Mouse (Mus musculus) urinary bladder, postnatal 14 days (tissue): ENCODE results near the gene Zranb1.
A peak's percentile ranks its signal among the peaks of the same experiment; 100 is the strongest.

Experiments used
- DNase-seq: peaks from one replicate; pipeline ENCODE4 v3.0.0; 2021; ENCODE audit warnings: low spot score

The Zranb1 gene

DNA sequence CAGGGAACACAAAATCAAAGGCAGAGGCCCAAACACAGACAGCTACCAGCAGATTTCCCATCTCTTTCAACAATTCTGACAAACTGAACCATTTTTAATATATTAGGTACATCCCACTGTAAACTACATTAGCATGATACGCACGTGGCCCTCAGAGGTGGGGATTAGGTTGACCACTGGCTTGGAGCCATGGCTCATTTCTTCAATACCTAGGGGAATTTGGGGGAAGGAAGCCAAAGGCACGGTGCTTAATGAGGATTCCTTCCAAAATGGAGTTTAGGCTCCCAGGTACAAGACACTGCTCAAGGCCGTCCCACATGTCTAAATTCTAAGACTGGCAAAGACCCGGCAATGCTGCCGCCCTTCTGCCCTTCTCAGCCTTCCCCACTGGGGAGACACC, 71.3 kb downstream of the Zranb1 start:
- DNase-seq, result no peak

DNA sequence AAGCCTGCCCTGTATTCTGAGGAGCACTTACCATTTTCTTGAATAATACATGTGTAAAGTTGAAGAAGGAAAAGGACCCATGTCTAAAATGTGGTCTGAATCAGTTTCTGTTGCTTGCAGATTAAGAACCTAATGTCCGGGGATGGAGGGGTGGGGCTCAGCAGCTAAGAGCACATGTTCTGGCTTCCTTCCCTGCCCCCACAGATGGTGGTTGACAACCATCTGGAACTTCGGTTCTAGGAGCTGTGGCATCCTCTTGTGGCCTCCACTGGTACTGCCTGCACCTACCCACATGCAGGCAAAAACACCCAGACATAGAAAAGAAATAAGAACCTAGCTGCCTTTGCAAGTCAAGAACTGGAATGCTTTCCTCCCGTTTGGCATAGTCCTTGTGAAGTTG, 72.5 kb downstream of the Zranb1 start:
- DNase-seq, result peak; percentile 82

DNA sequence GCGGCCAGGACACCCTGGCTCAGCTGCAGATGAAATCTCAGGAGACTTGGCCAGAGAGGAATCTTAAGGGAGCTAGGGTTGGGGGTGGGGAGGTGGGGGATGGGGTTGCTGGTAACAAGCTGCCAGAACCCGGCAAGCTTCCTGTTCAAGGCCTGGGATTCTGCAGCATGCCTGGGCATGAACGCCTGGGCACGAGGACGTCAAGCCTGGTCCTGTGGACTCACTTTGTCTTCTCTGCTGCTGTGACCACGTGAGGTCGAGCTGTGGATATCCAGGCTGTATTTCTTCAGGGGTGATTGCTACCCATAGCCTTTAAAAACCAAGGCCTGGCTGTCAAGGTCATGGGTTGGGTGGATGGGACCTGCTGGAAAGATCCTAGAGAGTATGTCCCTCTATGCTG, 74.8 kb downstream of the Zranb1 start:
- DNase-seq, result peak; percentile 72

DNA sequence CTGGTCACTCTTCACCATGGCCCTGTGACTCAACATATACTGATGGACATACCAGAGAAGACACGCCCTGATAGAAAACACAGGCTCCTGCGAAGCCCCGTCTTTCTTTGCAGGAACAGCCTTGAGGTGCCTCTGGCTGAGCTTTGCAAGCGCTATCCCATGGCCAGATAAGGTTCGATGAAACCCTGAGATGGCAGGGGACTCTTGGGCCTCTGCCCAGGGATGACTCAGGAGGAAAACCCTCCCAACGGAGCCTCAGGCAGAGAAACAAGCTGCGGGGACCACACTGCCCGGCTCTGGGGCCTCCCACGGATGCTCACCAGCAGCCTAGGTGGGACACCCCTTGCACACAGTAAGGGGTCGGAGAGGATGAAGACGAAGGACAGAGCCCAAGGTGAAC, 76.4 kb downstream of the Zranb1 start:
- DNase-seq, result peak; percentile 82

DNA sequence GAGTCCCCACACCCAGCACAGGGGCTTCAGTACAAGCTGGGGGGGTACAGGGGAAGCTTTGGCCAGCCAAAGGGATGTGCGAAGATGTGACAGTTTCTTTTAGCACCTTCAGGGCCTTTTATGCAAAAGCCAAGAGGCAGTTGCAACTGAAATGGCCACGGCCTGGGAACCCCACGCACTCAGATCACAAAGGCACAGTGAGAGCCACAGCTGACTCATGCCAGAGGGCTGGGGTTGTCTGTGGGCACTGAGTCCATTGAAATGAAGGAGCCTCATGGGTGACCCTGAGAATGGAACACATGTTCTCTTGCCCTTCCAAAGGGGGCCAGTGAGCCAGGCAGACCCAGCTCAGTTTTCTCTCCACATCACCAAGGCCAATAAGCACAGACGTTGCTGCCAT, 77.7 kb downstream of the Zranb1 start:
- DNase-seq, result no peak

DNA sequence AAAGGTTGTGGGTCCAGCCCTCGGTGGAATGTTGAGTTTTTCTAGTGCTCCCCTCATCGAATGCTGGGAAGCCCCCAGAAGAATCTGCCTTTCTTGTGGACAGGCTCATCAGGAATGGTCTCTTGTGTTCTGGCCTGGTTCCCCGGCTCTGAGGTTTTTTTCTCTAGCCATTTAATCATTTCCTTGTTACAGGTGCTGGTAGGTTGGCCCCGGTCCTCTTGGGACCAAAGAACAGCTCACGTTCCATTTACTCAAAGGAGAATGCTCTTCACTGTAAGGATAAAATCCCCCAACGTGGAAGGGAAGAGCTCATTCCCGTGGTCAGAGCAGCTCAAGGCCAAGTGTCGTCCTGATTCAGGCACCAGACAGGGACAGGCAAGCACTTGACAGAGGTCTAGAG, 78.7 kb downstream of the Zranb1 start:
- DNase-seq, result no peak

DNA sequence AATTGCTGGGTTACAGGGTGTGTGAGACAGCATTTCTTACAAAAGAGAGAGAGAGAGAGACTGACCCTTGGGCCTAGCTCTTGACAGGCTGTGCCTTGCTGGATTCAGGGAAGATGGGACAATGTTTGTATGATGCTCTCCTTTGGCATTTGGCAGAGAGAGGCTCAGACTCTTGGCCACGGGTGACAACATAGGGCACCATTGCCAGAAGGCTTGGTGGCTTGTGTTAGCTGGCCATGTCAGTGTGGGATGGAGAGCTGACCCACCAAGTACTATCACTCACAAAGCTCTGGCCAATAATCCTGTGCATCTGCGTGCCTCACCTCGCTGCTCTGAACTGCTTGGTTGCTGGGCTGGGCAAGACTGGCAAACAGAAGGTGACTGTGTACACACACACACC, 79.5 kb downstream of the Zranb1 start:
- no peak for DNase-seq

DNA sequence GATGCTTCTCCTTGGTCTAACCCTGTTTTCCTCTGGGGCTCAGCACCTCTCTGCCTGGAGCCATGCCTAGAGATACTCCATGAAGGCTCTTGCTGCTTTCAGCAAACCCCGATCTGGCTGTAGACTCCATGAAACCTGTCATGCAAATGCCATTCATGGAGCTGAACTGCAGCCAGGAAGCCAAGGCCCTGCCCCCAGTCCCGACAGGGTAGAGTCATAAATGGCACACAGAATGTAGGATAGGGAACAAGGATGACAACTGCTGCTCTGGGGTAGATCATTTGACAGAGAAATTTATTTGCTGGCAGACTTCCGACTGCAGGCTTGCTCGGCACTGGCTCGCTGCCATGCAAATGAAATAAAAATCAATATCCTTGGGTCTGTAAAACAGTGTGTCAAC, 80.2 kb downstream of the Zranb1 start:
- peak; percentile 48 for DNase-seq

DNA sequence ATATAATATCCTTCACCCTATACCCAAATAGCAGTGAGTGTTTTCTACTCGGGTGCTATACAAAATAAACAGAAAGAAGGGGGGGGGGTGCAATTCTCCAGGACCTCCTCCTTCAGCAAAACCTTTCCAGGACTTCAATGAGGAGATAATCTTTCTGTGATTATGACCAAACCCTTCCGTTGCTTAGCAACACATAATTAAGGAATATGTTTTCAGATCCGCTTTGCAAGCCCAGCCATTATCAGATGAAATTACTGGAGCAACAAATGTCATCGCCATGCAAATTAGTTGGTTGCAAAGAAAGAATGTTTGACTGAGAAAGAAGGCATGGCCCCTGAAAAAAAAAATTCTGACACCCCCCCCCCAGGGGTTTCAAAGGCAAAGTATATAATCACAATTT, 80.7 kb downstream of the Zranb1 start:
- no peak for DNase-seq

DNA sequence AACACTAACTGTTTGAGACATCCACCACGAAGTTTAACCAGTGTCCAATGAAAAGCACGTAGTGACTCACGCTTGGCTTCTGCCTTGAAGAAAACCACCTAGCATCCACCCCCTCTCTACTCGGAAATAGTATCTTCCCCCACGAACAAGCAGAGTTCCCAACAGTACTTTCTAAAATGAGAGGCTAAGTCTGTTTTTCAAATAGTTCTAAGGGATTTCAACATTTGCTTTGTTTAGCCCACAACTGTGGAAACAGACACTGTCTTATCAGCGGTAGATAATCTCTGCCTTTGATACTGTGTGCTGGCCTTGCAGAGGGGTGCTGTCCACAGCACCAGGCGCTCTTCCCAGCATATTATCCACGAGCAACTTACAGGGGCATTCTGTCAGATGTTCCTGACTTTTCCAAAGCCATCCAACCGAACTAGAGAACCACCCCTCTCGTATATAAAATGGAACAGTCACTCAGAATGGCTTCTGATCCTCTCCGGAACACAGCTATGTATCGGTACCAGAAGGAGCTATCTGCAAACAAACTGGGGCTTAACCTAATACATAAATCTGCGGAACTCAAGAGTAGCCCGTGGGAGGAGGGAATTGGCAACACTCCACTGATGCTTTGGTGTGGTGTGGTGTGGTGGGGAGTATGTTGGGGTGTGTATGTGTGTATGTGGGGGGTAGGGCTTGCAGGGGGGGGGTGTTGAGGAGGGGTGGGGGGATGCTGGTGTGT, 81.9 kb downstream of the Zranb1 start:
- DNase-seq, result no peak

DNA sequence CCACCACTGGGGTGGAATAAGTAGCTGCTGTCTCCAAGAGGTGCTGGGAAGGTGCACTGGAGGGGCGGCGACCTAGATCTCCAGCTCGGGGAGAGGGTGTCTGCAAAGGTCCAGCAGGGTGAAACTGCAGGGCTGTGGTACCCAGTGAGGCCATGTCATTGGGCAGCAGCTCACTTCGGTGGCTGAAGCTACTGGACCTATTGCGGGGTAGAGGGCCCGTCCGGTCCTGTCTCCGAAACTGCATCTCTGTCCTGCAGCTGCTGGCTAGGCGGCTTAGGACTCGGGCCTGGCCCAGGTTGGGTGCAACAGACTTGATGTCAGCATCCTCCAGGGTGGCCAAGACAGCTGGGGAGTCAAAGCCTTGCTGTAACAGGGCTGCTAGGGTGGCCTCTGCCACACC, 83.0 kb downstream of the Zranb1 start:
- DNase-seq, result no peak

DNA sequence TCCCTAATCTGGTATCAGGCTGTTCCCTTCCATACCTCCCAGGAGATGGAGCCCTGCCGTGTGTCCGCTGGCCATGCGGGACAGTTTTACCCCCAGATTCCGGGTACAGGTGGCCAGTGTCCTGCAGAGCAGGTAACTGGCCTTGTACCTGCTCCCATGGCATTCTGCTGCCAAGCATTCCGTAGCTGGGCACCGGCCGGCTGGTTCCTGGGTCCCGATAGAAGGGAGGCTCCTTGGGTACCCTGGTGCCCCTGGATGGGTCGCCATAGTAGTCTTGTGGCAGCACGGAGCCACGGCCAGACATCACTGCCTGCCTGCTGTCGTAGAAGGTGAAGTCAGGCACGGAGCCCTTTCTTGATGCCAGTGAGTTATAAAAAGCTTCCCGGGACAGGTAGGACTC, 83.7 kb downstream of the Zranb1 start:
- DNase-seq, result no peak

DNA sequence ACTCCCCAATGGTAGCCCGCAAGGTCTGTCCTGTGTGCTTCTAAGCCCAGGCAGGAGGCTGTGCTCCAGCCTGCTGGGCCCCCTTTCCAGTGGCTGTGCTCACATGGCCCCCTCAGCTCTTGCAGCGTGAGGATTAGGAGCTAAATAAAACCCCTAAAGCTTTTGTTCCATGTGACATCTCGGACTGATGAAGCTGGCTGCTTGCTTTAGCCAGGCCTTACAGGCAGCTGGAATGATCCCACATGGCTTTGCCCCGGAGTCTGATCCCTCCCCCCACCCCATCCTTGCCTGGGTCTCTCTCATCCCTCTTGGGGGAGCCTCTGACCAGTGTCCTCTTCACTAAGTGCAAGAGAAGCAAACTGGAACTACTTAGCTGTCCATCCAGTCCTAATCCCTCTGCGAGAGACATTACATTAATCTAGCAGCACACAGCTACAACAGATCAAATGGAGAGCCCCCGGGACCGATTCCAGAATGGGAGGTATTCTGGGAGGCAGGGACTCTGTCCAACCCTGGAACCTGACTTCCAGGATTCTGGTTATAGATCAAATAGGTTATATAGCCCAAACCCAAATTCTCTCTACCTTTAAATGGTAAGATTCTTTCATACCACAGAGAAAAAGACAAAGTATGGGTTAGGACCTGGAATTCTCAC, 84.6 kb downstream of the Zranb1 start:
- DNase-seq, result no peak

DNA sequence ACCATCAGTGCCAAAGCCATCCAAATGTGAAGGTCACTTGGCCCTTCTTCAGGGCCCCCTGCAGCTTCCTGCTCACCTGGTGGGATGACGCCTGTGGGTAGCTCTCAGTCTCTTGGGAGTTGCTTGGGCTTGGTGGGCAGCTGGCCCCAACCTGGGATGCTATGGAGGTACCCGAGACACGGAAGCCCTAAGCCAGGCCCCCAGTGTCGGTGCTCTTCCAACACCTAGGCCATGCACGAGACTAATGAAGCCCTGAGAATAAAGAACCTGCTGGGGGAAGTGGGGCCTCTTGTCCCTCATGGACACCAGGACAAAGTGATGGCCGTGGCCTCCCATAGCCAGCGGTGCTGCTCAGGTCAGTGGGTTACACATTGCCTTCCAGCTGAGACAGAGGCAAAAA, 88.0 kb downstream of the Zranb1 start:
- no peak for DNase-seq

DNA sequence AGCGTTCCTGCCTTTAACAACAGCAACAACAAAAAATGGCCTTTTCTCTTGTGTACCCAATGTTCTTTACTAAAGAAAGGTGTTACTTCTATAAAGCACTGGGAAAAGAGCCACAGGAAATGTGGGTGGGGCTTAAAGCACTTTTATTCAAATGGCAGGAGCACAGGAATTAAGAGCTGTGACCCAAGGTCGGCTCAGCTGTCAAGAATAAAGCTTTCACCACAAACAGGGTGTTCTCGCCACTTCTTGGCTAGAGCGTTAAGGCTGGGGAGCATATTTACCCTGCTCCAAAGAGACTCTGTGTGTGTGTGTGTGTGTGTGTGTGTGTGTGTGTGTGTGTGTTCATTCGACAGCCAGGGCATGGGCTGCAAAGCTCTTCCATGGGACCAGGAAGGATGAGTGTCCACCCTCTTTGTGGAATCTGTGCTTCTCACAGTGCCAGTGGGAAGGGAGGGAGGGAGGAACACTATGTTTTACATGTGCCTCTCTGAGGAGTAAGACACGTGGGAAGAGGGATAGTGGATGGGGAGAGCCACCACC, 88.6 kb downstream of the Zranb1 start:
- no peak for DNase-seq

DNA sequence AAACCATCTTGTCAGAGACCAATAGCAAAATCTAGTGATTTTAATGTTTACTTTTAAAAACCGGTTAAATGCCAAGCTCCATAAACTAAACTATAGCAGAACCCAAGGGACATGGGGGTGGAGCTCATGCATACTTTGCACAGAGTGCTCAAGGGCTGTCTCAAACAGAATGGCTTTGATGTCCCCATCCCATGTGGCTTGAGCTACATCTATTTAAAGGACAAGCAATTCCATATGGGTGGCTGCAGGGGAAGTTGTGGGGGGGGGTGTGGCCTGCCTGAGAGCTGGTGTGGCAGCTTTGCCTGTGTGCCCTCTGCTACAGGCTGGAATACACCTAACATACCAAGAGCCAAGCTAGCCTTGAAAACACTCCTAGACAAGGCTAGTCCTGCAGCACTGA, 93.8 kb downstream of the Zranb1 start:
- DNase-seq, result no peak

DNA sequence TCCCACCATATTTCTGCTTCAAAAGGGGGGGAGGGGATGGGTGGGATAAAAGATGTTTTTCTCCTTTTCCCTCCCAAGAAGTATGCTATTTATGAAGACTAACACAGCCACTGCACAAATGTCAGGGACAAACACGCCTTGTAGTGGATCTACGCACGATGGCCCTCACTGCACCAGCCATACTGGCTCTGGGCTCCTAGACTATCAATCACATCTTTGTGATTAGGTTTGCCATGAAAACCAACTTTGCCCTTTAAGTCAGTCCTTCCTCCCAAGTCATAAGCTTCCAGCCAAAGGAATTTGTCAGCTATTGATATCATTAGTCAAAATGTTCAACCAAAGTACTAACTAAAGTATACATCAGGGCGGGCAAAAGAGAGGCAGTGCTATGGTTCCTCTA, 97.0 kb downstream of the Zranb1 start:
- no peak for DNase-seq

DNA sequence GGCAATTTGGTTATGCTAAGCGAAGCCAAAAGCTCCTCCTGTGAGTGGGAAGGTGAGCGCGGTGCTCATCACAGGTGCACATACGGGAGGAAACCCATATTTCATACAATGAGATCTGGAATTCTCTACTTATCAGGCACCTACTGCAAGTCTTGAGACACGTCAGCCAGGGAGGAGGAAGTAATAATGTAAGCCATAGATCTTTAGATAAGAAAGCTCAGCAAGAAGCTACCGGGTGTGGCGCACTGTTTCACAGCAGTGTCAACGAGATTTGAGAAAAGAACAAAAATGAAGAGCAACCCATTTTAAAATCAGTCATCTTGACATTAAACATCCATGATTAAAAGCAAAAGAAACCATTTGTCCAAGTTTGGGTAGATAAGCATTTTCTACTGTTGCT, 98.1 kb downstream of the Zranb1 start:
- DNase-seq, result no peak

DNA sequence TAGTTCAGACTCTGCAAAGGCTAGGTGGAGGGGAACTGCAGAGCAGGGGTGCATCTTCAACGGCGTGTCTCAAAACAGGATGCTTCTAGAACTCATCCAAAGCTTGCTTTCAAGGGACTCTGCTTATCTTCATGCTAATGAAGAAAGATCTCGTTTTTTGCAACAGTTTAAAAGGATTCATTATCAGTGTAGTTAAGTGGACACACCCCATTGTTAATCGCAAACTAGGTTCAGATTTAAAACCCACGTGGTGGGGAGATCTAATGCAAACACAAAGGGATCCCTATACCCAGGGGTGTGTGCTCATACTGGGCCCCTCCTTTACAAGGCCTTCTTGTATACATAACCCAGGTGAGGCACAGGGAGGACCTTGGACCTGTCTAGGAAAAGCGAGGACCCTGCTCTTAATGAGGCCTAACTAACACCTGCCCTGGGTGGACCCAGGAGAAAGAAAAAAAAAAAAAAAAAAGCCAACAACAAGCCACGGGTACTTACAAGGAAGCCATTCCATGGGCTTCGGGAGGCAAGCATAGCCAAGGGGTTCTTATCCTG, 98.6 kb downstream of the Zranb1 start:
- DNase-seq, result no peak

DNA sequence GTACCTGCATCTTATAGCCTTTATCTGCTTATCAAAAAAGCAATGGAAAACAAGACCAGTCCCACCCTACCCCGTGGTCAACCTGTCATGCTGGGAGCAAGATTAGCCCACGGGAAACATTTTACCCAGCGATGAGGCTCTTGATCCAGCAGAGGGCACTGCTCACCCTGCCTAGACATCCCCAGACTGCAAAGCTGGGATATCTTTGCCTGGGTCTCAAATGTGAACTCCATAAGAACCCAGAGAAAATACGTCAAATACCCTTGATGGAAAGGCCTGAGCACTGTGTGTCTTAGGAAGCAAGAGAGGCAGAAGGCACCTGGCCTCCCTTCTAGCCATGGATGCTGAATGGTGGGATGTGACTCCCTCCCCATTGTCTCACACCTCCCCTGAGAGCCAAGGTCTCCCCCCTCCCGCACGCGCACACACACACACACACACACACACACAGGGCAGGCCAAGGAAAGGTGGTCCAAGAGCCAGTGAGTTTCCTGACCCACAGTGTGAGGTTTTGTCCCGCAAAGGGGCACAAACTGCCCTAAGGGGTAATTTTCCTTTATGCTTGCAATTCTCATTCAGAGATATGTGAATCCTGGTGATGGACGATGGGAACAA, 101.8 kb downstream of the Zranb1 start:
- peak; percentile 68 for DNase-seq

DNA sequence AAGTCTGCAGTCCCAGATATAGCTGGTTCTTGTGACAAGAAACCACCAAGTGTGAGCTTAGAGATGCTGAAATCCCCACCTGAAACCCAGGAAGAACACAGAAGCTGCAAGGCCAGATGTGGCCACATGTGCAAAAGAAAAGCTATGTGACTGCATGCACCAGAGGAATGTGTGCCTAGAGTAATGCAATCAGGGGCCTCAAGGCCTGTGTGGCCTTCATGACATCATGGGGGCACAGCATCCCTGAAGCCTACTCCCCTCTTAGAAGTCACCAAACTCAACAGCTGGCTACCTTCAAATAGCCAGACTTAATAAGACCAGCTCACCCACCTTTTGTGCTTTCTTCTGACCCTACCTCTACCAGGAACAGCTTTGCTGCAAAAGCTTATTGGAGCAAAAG, 105.0 kb downstream of the Zranb1 start:
- no peak for DNase-seq
